Mouse (Mus musculus): Measurements from ENCODE around the gene Clptm1. TPM values are rescaled to one million over a fixed set of nuclear protein-coding genes. Genes with fewer than 3 reads are reported as not detected.

Clptm1 gene
- polyA plus RNA-seq, 1 experiment from 2014 or later, result 85.8 TPM

DNA sequence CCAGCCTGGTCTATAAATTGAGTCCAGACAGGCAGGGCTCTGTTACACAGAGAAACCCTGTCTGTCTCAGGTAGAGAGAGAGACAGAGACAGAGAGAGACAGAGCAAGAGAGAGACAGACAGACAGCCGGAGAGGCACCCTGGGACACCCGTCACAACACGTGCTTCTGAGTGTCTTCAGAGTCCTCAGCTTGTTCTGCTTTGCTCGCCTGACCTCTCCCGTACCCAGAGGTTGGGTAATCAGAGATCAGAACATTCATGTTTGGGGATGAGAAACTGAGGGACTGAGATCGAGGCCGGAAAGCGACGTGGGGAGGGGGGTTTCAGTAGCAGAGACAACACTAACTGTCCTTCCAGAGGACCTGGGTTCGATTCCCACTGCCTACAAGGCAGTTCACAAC lies 11.0 kb upstream of the Clptm1 start:
- WGBS, result 77% methylated on average over 10 of the region's 10 CpGs
- no peak overlapping the region for H3K27ac ChIP-seq
- no peak overlapping the region for H3K9ac ChIP-seq
- no peak overlapping the region for H3K4me2 ChIP-seq
- H3K36me3 ChIP-seq, result no peaks in the 10 kb centered on the region
- no peak overlapping the region for H3K4me3 ChIP-seq (replicated peaks)
- H3K27me3 ChIP-seq (replicated peaks), result no peaks in the 10 kb centered on the region
- H3K4me1 ChIP-seq, result no peaks in the 10 kb centered on the region
- ATAC-seq (ENCODE audit: insufficient read depth, low FRiP score, low read depth), result no peak
- no peaks in the 10 kb centered on the region for H3K9me3 ChIP-seq

DNA sequence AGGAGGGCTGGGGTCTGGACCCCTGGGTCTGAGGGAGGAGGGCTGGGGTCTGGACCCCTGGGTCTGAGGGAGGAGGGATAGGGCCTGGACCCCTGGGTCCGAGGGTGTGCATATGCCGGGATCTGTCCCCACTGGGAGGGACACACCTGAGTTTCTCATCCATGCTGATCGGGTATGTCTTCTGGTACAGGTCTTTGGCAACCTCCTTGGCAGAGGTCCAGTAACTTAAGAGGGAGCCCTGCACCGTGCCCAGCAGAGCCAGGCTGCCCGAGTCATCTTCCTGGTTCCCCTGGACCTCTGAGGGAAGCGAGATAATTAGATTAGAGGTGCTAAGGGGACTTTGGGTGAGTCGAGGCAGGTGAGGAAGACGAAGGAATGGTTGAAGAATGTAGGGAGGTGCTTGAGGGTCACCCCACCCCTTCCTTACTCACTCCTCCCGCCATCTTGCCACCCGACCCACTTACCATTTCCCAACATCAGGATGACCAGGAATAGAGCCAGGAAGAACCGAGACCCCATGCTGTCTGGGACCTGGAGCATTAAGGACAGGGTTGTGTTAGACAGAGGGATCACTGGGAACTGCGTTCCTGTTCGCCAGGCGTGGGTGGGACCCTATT lies 8.4 kb upstream of the Clptm1 start:
- no peaks in the 10 kb centered on the region for H3K9me3 ChIP-seq
- WGBS, result 57% methylated on average over 14 of the region's 14 CpGs
- ATAC-seq (ENCODE audit: insufficient read depth, low FRiP score, low read depth), result no peak
- H3K36me3 ChIP-seq, result no peaks in the 10 kb centered on the region
- no peak overlapping the region for H3K27ac ChIP-seq
- H3K9ac ChIP-seq, result no peak overlapping the region
- no peak overlapping the region for H3K4me3 ChIP-seq (replicated peaks)
- H3K4me1 ChIP-seq, result peaks cover 5% of the 10 kb centered on the region; the same call in 1 of the 2 replicates
- no peak overlapping the region for H3K4me2 ChIP-seq
- H3K27me3 ChIP-seq (replicated peaks), result no peaks in the 10 kb centered on the region

DNA sequence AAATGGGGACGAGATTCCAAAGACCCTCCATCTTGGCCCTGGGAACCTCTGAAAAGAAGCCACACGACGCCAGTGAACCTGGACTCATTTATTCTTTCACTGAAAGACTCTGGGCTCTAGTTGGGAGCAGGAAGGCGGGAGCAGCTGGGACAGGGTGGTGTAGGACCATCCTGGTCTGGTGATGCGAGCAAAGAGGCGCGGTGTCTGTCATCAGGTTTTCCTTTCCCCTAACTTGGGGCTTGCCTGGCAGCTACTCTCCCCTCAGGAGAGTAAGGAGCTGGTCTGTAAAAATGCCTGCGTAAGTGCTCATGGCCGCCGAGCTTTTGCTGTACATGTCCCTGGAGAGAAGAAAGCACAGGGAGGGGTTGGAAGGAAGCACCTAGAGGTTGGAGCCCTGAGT lies 6.7 kb upstream of the Clptm1 start:
- WGBS, result 61% methylated on average over 10 of the region's 10 CpGs

DNA sequence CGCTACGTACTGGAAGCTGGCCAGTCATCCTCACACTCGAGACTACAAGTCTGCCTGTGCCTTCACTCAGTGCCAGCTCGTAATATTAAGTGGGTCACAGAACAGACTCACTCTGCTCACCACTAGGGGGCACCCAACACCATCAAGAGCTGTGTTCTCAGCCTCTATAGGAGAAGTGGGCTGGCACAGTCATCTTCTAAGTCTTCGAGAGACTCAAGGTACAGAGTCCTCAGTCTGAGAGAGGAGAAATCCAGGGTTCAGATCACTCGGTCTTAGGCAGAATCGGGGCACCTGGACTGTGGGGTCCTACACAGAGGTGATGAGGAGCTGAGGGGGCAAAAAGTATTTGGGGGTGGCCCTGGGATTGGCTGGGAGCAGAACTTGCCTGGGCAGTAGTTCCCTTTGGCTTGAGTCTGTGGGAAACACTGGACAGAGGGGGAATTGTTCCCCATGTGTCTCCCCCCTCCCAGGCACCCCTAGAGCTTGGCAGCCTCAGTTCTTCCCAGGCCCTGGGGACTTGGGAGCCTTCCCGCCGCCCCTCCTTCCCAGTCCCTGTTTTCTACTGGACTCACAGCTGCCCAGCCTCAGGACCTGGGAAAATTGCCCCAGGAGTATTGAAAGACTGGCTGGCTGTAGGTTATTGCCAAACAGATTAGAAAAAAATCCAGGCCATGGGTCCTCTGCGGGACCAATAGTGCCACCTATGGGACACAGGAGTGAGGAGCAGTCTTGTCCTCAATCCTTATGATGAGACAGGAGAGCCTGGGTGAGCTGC lies 4.3 kb upstream of the Clptm1 start:
- WGBS, result 3% methylated on average over 10 of the region's 10 CpGs
- Histone ChIP-seq H3K27ac (peak overlapping the region; percentile 60; the same call in 1 of the 2 replicates), H3K9ac (no peak overlapping the region), H3K4me2 (peak overlapping the region; percentile 46), H3K4me3 (replicated peaks) (no peak overlapping the region), H3K36me3 (no peaks in the 10 kb centered on the region), H3K27me3 (replicated peaks) (no peaks in the 10 kb centered on the region), H3K9me3 (no peaks in the 10 kb centered on the region), H3K4me1 (peaks cover 11% of the 10 kb centered on the region)
- ATAC-seq (ENCODE audit: insufficient read depth, low FRiP score, low read depth), result peak; percentile 67

More for the DNA sequence above, 6.7 kb upstream of the Clptm1 start:
- Histone ChIP-seq H3K4me2 (no peak overlapping the region), H3K27ac (no peak overlapping the region), H3K27me3 (replicated peaks) (no peaks in the 10 kb centered on the region), H3K36me3 (no peaks in the 10 kb centered on the region), H3K9ac (no peak overlapping the region), H3K9me3 (no peaks in the 10 kb centered on the region), H3K4me1 (peaks cover 5% of the 10 kb centered on the region; the same call in 1 of the 2 replicates), H3K4me3 (replicated peaks) (no peak overlapping the region)
- ATAC-seq (ENCODE audit: insufficient read depth, low FRiP score, low read depth), result no peak

- Histone ChIP-seq H3K9me3 (no peaks in the 10 kb centered on the region), H3K9ac (no peak overlapping the region), H3K4me3 (replicated peaks) (no peak overlapping the region), H3K27me3 (replicated peaks) (no peaks in the 10 kb centered on the region), H3K27ac (0 out of 2 replicates have a peak overlapping the region, but pooled peaks have one; percentile 1), H3K4me2 (no peak overlapping the region), H3K36me3 (no peaks in the 10 kb centered on the region), H3K4me1 (peaks cover 22% of the 10 kb centered on the region)
- no peak for ATAC-seq (ENCODE audit: insufficient read depth, low FRiP score, low read depth)
- WGBS, result 71% methylated on average over 2 of the region's 2 CpGs
Measured at GRCm38 (mm10) chr7:19667434-19667833, 2.6 kb upstream of the Clptm1 start.

- 68% methylated on average over 3 of the region's 3 CpGs for WGBS
- Histone ChIP-seq H3K27ac (no peak overlapping the region), H3K9ac (no peak overlapping the region), H3K27me3 (replicated peaks) (no peaks in the 10 kb centered on the region), H3K4me2 (no peak overlapping the region), H3K4me1 (peaks cover 22% of the 10 kb centered on the region), H3K4me3 (replicated peaks) (no peak overlapping the region), H3K9me3 (no peaks in the 10 kb centered on the region), H3K36me3 (0 out of 2 replicates have a peak, but pooled peaks cover 6% of the 10 kb centered on the region)
- ATAC-seq (ENCODE audit: insufficient read depth, low FRiP score, low read depth), result no peak
Measured at GRCm38 (mm10) chr7:19666750-19667149, 1.9 kb upstream of the Clptm1 start.

DNA sequence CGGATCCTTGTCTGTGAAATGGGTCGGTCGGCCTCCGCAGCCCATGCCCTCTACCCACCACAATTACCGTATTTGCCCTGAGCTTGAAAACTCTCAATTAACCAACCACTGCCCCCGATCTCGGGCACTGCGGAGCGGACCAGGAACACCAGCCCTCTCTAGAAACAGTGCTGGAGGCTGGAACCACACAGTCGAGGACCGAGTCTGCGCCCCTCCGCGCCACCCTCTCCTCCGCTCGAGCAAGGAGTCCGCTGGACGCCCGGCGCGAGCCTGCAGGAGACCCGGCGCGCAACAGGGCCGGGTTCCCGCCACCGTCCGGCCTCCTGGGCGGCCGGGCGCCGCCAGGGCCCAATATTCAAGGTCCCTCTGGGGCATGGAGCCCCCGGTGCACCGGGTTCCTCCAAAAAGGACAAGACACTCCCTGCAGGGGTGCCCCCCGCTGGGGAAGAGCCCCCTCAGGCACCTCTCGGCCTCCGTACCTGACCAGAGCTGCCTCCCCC lies 328 bp downstream of the Clptm1 start:
- ATAC-seq (ENCODE audit: insufficient read depth, low FRiP score, low read depth), result peak; percentile 48
- Histone ChIP-seq H3K4me1 (peaks cover 22% of the 10 kb centered on the region), H3K27ac (peak overlapping the region; percentile 96), H3K9ac (peak overlapping the region; percentile 99), H3K27me3 (replicated peaks) (no peaks in the 10 kb centered on the region), H3K4me3 (replicated peaks) (peak overlapping the region; percentile 100), H3K9me3 (no peaks in the 10 kb centered on the region), H3K36me3 (0 out of 2 replicates have a peak, but pooled peaks cover 6% of the 10 kb centered on the region), H3K4me2 (peak overlapping the region; percentile 83)
- under 1% methylated on average over 31 of the region's 37 CpGs for WGBS

GRCm38 (mm10) chr7:19663940-19664339 lies 893 bp downstream of the Clptm1 start:
- H3K4me2 ChIP-seq, result peak overlapping the region; percentile 83
- H3K4me1 ChIP-seq, result peaks cover 17% of the 10 kb centered on the region
- no peaks in the 10 kb centered on the region for H3K27me3 ChIP-seq (replicated peaks)
- no peak for ATAC-seq (ENCODE audit: insufficient read depth, low FRiP score, low read depth)
- peak overlapping the region; percentile 99 for H3K9ac ChIP-seq
- 10% methylated on average over 8 of the region's 8 CpGs for WGBS
- peak overlapping the region; percentile 100 for H3K4me3 ChIP-seq (replicated peaks)
- H3K9me3 ChIP-seq, result no peaks in the 10 kb centered on the region
- H3K27ac ChIP-seq, result 0 out of 2 replicates have a peak overlapping the region, but pooled peaks have one; percentile 96
- 0 out of 2 replicates have a peak, but pooled peaks cover 6% of the 10 kb centered on the region for H3K36me3 ChIP-seq

DNA sequence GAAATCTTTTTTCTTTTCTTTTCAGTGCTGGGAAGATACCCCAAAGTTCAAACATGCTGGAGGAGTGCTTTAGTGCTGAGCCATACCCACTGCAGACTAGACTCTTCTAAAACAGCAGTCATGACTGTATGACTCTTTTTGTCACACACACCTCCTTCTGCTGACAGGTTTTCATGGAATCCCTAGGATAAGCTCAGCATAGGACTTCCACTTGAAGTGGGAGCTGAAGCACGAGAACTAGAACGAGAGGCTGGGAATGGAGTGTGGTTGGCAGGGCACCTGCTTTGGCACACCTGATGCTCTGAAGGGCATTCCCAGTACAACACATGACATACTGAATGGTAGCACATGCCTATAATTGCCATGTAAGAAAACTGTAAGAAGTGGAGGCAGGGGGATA lies 12.2 kb downstream of the Clptm1 start:
- Histone ChIP-seq H3K27me3 (replicated peaks) (no peaks in the 10 kb centered on the region), H3K9me3 (no peaks in the 10 kb centered on the region), H3K9ac (no peak overlapping the region), H3K36me3 (peaks cover 45% of the 10 kb centered on the region), H3K27ac (no peak overlapping the region), H3K4me3 (replicated peaks) (no peak overlapping the region), H3K4me2 (no peak overlapping the region), H3K4me1 (no peaks in the 10 kb centered on the region)
- ATAC-seq (ENCODE audit: insufficient read depth, low FRiP score, low read depth), result no peak
- 88% methylated on average over 2 of the region's 2 CpGs for WGBS

DNA sequence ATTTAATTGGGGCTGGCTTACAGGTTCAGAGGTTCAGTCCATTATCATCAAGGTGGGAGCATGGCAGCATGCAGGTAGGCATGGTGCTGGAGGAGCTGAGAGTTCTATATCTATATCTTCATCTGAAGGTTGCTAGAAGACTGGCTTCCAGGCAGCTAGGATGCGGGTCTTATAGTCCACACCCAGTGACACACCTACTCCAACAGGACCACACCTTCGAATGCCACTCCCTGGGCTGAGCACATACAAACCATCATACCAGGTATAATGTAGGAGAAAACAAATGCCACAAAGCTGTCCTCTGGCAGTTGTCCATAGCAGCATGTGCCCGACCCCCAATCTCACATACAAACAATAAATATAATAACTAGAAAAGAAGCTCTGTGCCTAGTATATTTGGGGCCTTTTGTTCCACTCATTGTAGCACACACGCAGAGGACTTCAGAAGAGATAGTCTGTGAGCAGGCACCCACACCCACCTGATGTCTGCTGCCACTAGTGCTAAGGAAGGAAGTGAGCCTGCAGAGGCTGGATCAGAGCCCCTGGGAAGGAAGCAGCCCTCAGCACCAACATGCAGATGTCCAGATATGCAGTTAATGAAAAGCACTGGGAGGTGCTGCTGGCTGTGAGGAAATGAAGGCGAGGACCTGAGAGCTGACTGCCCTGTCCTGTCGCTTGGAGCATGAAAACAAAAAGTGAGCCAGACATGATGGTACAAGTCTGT lies 13.6 kb downstream of the Clptm1 start:
- 78% methylated on average over 6 of the region's 6 CpGs for WGBS
- no peak overlapping the region for H3K4me2 ChIP-seq
- H3K27ac ChIP-seq, result no peak overlapping the region
- H3K4me3 ChIP-seq (replicated peaks), result no peak overlapping the region
- H3K36me3 ChIP-seq, result peaks cover 51% of the 10 kb centered on the region
- no peak for ATAC-seq (ENCODE audit: insufficient read depth, low FRiP score, low read depth)
- no peak overlapping the region for H3K9ac ChIP-seq
- no peaks in the 10 kb centered on the region for H3K27me3 ChIP-seq (replicated peaks)
- no peaks in the 10 kb centered on the region for H3K4me1 ChIP-seq
- no peaks in the 10 kb centered on the region for H3K9me3 ChIP-seq

DNA sequence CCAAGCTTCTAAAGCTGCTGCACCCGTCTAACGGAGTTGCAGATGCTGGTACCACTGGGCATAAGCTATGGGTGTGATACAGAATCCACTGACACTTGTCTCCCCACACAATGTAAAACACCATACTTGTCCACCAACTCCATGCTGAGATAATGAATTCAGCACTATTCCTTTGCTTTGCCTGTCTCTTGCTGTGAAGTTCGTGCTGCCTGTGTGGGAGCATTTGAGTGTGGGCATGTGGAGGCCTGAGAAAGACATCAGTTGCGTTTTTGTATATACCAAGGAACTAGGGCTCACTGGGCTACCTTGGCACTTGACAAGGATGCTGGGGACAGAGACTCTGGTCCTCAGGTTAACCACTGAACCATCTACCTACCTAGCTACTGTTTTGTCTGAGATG lies 23.6 kb downstream of the Clptm1 start:
- no peaks in the 10 kb centered on the region for H3K4me1 ChIP-seq
- H3K27ac ChIP-seq, result no peak overlapping the region
- no peak overlapping the region for H3K9ac ChIP-seq
- H3K4me2 ChIP-seq, result no peak overlapping the region
- WGBS, result 94% methylated on average over 4 of the region's 4 CpGs
- no peaks in the 10 kb centered on the region for H3K27me3 ChIP-seq (replicated peaks)
- no peak overlapping the region for H3K4me3 ChIP-seq (replicated peaks)
- no peaks in the 10 kb centered on the region for H3K9me3 ChIP-seq
- H3K36me3 ChIP-seq, result peaks cover 74% of the 10 kb centered on the region
- ATAC-seq (ENCODE audit: insufficient read depth, low FRiP score, low read depth), result no peak
